Mouse (Mus musculus) thymus, postnatal 25 days (tissue): ENCODE data around the gene Cyfip1.
"Not testable (repeated sequence)": the region's sequence is repeated elsewhere in the genome, so short reads cannot be mapped to it uniquely, and the experiment has no call there.

Experiments
- DNase-seq: peaks from one replicate; pipeline ENCODE4 v3.0.0; 2022

The Cyfip1 gene

DNA sequence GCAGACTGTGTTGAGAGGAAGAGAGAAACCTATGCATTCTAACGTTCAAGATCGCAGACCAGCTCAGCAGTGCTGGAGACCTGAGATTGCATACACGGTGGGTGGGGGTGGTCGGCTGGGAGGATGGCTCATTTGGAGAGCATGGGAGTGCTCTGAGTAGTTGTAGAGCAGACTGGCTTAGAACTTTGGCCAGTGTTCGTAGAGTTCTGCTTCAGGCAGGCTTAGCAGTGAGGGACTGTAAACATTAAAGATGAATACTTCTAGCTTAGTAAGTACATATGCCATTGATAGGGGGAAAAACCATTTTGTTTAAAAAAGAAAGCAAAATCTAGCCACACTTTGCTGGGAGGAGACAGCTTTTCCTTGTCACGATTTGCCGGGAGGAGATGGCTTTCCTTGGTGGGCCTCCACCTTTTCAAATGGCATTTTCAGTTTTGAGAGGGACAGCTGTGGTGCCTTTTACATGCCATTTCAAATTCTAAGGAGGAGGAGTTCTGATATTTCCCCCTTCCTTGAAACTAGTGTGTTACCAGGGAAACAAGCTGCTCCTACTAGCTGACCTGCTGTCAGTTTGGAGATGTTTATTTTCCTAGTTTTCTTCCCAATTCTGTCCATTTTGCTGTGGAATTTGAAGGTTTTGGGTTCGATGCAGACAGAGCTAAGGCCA is 24.3 kb downstream of the Cyfip1 start:
- no peak for DNase-seq

DNA sequence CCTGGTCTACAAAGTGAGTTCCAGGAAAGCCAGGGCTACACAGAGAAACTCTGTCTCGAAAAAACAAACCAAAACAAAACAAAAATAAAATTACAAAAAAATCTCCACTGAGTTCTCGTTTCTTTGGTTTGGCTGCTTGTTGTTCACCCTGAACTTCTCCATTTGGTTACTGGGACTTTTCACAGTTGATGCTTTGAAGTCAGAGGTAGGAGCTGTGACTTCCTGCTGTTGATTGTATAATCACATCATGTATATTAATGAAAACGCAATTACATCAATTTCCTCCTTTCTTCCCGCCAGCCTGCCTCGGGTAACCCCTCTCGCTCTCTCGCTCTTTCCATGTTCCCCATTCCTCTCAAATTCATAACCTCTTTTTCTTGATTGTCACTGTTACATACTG is 26.7 kb downstream of the Cyfip1 start:
- DNase-seq, result no peak

DNA sequence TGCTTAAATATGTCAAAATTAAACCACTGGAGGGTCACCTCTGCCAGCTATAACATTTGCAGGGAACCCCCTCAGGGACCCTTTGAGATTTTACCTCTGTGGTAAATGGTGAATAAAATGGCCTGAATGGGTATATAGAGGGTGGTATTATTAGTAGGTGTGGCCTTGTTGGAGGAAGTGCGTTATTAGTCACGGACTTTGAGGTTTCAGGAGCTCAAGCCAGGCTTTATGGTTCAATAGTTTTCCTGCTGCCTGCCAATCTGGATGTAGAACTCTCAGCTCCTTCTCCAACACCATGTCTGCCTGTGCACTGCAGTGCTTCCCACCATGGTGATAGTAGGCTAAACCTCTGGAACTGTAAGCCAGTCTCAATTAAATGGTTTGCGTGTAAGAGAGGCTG is 27.7 kb downstream of the Cyfip1 start:
- no peak for DNase-seq

DNA sequence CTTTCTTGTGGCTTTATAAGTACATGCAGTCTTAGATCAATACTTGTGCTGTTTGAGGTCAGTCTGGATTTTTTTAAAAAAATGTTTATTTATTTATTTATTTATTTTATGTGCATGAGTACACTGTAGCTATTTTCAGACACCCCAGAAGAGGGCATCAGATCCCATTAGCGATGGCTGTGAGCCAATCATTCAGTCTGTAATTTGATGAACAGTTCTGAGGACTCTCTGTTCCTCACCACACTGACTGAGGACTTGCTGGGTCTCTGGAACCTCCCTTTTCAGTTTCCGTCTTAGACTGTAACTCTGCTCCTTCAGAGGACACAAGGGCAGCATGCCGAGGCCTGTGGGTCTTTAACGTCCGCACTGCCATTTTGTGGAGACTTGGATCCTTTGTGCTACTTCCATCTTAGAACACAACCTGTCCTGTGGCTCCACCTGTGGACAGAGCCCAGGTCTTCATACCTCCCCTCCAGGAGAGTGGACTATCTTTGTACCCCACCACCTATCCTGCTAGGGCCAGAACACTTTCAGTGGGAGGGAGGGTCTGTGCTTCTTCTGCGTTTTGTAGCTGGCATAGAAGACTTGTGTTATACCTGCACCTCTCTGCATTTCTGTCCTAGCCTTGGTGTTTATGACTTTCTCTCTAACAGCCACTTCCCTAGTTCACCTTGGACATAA is 28.9 kb downstream of the Cyfip1 start:
- DNase-seq, result no peak

DNA sequence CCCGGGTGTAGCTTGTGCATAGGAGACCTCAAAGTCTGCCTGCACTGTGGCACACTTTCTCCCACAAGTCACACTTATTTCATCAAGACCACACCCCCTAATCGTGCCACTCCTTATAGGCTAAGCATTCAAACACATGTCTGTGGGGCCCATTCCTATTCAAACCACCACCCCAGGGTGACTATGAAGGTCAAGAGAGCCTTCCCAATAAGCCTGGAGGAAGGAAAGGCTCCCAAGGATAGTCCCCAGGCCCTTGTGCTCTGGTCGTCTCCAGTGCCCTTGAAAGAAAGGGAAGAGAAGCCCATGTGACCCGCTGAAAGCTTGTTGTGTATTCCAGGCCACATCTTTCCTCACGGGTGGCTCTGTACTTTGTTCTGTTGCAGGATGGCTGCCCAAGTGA is 29.9 kb downstream of the Cyfip1 start:
- no peak for DNase-seq

DNA sequence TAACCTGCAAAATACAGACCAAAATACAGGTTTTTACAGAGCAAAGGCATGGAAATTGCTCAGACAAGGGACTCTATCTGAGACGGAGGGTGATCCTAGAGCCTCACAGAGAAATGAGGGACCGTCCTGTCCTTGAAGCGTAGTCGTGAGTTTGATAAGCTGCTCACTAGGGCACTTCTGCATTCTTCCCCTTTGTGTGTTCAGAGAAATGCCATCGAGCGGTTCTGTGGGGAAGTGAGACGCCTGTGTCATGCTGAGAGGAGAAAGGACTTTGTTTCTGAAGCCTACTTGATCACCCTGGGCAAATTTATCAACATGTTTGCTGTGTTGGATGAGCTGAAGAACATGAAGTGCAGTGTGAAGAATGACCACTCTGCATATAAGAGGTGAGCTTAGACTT is 33.2 kb downstream of the Cyfip1 start:
- no peak for DNase-seq

DNA sequence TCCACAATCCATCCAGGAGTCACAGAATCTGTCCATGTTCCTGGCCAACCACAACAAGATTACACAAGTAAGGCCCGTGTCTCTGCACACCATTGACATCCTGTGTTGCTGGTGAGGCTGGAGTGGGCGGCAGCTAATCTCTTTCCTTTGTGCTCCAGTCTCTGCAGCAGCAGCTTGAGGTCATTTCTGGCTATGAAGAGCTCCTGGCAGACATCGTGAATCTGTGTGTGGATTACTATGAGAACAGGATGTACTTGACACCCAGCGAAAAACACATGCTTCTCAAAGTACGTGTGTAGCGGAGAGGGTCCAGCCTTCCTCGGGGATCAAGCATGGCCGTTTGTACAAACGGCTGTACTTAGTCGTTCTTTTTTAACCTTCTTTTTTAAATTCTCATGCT is 36.2 kb downstream of the Cyfip1 start:
- no peak for DNase-seq

DNA sequence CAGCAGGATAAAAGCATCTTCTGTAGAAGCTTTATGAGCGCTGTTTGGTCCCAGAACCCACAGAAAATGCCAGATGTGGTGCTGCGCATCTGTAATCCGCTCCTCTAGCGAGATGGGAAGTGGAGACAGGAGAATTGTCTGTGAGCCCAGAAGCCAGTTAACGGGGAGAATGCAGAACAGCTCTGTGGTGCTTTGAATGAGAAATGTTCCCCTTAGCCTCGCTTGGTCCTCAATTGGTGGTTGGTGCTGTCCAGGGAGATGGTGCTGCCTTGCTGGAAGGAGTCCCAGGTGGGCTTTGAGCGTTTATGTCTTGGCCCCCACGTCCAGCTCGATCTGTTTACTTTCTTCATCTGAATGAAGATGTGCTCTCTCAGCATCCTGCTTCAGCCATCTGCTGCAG is 39.3 kb downstream of the Cyfip1 start:
- no peak for DNase-seq

DNA sequence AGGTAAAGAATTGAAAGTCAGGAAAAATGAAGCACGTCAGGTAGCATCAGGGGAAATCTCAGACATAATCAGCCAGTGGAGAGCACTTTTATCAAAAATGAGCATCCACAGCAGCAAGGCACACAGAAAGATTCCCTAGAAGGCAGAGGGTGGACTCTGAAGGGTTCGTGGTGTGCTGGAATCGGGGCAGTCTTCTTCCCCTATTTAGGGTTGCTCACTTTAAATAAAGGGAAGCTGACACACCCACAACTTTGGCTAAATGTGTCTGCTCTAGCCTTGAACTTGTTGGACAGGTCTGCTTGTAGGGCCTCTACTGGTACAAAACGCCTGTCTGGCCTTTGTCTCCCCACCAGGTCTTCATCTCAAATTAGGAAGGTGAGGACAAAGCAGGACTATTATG is 47.1 kb downstream of the Cyfip1 start:
- DNase-seq, result no peak

DNA sequence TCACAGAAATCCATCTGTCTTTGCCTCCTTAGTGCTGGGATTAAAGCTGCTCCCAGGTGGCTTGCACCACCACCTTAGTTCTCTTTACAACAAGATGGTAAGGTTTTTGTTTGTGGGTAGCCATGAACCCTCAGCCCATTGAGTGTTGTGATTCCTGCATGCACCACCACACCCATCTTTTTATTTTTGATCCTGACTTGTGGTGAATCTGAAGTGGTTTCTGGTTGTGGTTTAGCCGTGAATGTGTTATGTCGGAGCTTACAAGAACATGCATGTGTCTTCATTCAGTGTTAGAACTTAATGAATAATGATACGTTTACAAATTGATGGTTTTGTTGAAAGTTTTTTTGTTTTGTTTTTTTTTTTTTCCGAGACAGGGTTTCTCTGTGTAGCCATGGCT is 48.5 kb downstream of the Cyfip1 start:
- DNase-seq, result no peak

DNA sequence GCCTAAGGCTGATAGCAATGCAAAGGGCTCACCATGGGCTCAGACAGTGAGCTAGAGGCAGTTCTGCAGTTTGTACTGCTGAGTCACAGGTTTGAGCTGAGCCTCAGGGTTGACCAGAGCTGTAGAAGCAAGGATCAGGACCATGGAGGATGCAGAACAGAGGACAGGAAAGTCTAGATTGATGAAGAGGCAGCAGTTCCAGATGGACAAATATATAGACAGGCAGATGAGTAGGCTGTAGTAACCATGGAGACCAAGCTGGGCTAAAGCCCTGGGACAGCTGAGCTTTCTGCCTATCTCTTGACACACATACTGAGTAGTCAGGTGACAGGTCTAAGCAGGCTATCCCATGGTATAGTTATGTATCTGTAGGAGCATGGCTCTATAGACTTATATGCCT is 49.2 kb downstream of the Cyfip1 start:
- no peak for DNase-seq

DNA sequence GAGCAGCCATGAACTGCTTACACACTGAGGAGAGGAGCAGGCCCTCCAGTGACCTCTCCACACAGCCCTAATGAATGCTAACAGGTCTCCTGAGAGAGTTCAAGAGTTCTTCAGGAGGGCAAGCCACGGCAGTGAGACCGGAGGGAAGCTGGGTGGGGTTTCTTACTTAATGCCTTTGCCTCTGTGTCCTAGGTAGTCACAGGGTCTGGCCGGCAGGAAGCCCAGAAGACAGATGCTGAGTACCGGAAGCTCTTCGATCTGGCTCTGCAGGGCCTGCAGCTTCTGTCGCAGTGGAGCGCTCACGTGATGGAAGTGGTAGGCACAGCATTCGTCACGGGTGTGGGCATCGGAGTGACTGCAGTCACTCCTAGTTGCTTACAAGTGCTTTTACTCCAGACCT is 50.3 kb downstream of the Cyfip1 start:
- no peak for DNase-seq

DNA sequence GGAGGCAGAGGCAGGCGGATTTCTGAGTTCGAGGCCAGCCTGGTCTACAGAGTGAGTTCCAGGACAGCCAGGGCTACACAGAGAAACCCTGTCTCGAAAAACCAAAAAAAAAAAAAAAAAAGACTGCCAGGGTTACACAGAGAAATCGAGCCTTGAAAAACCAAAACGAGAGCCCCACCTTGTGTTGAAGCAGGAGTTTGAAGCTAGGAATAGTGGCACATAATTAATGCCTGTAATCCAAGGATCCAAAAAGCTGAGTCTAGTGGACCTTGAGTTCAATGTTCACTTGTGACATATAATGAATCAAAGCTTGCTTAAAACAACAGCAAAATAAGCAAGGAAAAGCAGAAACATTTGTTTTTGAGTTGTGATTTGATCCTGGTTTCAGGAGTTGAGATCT is 62.2 kb downstream of the Cyfip1 start:
- no peak for DNase-seq

DNA sequence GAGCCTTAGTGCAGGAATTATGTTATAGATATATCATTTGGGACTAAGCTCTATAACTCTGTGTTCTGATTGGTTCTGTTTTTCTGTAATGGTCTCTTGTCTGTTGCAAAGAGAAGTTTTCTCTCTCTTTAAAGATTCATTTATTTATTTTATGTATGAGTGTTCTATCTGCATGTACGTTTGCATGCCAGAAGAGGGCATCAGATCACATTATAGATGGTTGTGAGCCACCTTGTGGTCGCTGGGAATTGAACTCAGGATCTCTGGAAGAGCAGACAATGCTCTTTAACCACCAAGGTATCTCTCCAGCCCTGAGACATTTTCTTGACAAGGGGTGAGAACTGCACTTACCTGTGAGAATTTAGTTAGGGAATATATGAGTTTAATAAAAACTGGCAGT is 63.9 kb downstream of the Cyfip1 start:
- no peak for DNase-seq

DNA sequence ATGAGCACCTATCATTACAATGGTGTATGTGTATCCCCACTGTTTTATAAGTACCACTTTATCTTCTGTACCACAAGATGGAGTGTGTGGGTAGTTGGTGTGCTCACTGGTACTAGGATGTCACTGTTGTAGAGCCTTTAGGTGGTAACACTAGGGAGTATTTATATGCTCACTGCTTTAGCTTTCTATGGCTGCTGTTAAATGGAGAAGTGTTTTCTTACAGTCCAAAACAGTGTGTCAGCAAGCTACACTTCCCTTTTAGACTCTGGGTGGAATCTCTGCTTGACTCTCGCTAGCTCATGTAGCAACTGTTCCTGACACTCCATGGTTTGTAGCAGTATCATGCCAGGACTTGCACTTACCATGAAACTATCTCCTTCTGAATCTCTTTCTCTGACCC is 68.0 kb downstream of the Cyfip1 start:
- no peak for DNase-seq

DNA sequence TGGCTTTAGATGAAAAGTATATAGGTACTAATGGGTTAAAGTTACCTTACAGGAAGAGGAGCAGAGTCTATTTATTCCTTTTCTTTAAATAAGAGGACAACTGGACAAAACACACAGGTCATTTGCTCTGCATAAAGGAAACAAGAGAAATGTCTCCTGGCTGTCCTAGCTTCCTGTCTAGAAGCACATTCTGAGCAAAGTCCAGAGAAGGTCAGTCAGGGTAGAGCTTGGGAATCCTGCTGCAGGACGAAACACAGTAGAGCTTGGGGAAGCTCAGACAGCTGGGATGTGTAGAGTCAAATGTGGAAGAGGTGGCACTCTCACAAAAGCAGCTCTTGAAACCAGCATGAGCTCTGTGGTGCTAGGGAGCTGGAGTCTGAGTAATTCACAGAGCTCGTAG is 68.8 kb downstream of the Cyfip1 start:
- no peak for DNase-seq

DNA sequence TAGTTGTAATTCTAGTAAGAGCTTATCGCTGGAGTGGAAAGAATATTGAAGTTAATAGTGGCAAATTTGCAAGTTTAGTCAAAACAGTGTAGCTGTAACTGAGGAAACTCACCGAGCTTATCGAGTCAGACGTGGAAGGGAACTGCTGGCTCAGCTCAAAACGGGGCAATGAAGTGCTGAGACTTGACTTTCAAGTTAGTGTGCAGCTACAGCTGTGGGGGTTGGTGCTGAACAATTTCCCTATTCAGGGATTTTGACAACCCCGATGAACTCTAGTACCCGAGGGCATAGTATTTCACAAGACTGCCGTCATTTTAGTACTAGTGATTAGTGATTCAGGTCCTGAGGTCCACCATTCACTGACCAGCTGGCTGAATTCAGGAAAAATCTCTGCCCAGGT is 69.8 kb downstream of the Cyfip1 start:
- DNase-seq, result no peak

DNA sequence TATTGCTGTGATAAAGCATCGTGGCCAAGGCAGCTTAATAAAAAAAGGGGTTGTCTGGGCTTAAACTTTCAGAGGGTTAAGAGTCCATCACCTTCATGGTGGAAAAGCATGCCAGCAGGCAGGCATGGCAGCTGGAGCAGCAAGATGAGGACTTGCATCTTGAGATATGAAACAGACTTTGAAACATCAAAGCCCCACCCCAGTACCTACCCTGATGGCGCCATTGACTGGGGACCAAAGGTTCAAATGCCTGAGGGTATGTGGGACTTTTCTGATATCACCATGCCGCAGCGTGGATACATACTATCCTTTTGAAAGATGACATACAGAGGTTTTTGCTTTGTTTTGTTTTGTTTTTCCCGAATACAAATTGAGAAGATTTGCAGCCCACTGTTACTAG is 70.6 kb downstream of the Cyfip1 start:
- DNase-seq, result no peak

DNA sequence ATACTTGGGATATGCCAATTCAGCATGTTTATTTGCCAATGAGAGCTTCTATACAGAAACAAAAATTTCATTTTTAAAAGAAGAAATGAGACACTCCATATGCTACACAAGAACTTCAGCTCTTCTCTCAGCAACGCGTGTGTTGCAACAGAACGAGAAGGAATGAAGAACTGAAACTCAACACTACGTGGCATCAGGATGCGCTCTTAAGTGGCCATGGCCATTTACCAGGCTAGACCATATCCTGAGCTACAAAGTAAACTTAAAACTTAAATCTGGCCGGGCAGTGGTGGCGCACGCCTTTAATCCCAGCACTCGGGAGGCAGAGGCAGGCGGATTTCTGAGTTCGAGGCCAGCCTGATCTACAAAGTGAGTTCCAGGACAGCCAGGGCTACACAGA is 76.8 kb downstream of the Cyfip1 start:
- not testable (repeated sequence) for DNase-seq

DNA sequence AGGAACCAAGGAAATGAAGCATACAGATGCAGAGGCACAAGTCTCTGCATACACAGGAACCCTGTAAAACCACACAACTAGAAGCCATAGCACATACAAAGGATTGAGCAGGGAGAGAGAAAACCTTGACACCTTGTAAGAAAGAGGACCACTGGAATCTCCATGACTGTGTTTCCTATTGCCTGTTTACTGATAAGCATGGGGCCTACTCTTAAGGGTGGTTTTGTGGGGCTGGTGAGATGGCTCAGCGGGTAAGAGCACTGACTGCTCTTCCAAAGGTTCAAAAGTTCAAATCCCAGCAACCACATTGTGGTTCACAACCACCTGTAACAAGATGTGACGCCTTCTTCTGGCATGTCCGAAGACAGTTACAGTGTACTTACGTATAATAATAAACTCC is 85.7 kb downstream of the Cyfip1 start:
- no peak for DNase-seq

DNA sequence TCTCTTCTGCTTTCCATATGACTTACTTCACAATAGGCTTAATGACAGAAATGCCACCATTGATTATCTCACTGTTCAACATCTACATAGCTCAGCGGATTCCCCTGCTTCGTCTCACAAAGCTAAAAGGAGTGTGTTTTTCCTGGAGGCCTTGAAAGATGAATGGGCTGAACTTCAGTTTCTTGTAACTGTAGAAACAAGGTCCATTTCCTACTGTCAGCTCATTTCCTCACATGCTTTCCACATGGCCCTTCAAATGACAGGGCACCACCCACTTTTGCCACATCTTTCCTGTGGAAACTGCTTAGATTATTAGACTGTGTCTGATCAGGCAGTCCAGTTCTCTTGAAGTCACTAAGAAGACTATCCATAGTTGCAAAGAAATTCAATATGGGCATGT is 87.1 kb downstream of the Cyfip1 start:
- DNase-seq, result no peak

DNA sequence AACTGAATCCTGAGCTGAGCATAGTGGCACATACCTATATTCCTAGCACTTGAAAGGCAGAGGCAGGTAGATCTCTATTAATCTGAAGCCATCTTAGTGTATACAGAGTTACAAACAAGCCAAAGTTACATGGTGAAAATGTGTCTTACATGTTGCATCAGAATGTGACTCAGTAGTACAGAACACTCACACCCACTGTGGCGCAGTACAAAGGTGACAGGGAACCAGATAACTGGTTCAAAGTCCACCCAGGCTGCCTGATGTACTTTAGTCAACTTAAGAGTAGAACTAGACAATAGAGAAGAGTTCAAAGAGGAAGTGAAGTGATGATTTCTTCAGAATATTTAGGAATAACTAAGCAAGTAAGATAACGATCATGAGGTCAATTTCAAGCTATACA is 93.5 kb downstream of the Cyfip1 start:
- DNase-seq, result no peak

DNA sequence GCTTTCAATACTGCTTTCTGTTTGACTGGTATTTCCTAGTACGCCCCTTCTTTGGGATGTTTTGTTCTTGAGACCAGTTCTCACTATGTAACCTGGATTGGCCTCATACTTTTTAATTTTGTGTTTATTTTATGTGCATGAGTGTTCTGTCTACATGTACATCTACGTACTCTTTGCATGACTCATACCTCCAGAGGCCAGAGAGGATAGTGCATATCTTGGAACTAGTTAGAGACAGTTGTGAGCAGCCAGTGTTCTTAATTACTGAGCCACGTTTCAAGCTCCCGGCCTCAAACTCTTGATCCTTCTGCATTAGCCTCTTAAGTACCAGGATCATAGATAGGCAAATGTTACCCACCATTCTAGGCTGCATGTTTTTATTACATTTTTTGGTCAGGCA is 96.8 kb downstream of the Cyfip1 start:
- DNase-seq, result no peak

DNA sequence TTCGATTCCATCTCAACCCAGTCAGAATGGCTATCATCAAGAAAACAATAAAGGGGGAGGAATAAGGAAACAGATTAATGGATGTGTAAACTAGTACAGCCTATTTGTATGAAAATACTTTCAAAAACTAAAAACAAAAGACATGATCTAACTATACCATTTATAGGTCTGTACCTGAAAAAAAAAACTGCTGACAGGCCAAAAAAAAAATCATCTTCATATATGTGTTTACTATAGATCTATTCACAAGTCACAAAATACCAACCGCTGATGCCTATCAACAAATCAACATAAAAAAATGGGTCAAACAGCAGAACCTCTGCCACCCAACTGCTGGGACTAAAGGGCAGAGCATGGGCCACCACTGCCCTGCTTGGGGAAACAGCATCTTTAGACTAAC is 114.5 kb downstream of the Cyfip1 start:
- no peak for DNase-seq

DNA sequence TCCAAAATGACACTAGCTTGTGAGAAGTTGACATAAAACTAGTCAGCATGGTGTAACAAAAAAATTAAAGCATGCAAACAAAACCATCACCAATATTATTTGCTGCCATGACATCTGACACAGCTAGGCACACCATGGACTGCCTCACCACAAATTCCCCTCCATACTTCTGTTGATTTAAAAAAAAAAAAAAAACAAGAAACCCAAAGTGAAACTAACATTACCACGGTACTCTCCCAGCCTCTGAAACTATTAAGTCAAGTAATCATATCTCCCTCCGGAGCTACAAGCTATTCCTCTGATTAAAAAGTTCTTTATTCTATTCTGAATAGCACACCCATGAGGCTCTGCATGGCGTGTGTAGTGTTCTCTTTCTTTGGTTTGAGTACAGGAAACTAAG is 115.6 kb downstream of the Cyfip1 start:
- DNase-seq, result no peak
